Mouse (Mus musculus) CH12.LX (cell line): ENCODE measurements around the gene Slc35c2. TPM values are rescaled to one million over a fixed set of nuclear protein-coding genes. Genes with fewer than 3 reads are reported as not detected.

Source experiments
- DNase-seq: peaks from one replicate; pipeline ENCODE4 v3.0.0-alpha.2; 2013; ENCODE audit errors: extremely low read depth
- H3K27ac ChIP-seq: 2 replicates; pipeline ENCODE4 v1.5.1; 2012; ENCODE audit warnings: low read depth, mild to moderate bottlenecking, control low read depth, moderate library complexity; ENCODE audit not compliant: insufficient read depth
- H3K27me3 ChIP-seq: replicated peaks from 2 replicates; pipeline ENCODE3; 2012; ENCODE audit warnings: inconsistent platforms
- H3K36me3 ChIP-seq, 2 experiments: replicated peaks in 1 of 2; 2 replicates each; pipeline versions ENCODE3 to v1.6.1; 2012; ENCODE audit warnings: inconsistent platforms in 1 of 2, low read length in 1 of 2, mild to moderate bottlenecking in 1 of 2, mixed read lengths in 1 of 2, moderate library complexity in 1 of 2; ENCODE audit not compliant: control insufficient read depth in 1 of 2, insufficient read depth in 1 of 2
- H3K4me1 ChIP-seq, 2 experiments: 2 replicates each; pipeline ENCODE4 v1.6.1; 2012; ENCODE audit warnings: inconsistent platforms in 1 of 2, moderate library complexity in 1 of 2; ENCODE audit not compliant: insufficient read depth in 2 of 2, control insufficient read depth in 1 of 2
- H3K4me2 ChIP-seq: 2 replicates; pipeline ENCODE4 v1.6.1; 2012; ENCODE audit warnings: low read depth, mild to moderate bottlenecking, control low read depth; ENCODE audit not compliant: poor library complexity, insufficient read depth, severe bottlenecking
- H3K4me3 ChIP-seq, 3 experiments: fragments of 150-350 bp in 1 of 3; sonication (generic) in 1 of 3; replicated peaks in 1 of 3; 2 replicates each; pipeline versions ENCODE3 to v1.5.1; 2011 to 2012; ENCODE audit warnings: low read depth in 2 of 3, low read length in 2 of 3, mild to moderate bottlenecking in 2 of 3, moderate library complexity in 2 of 3, control low read depth in 1 of 3, improper control_type of control experiment in 1 of 3, inconsistent platforms in 1 of 3, mixed read lengths in 1 of 3; ENCODE audit not compliant: poor library complexity in 1 of 3
- H3K79me2 ChIP-seq: replicated peaks from 2 replicates; pipeline ENCODE4 v1.6.1; 2012; ENCODE audit warnings: mild to moderate bottlenecking, moderate library complexity; ENCODE audit not compliant: control insufficient read depth, poor library complexity, insufficient read depth, severe bottlenecking; ENCODE audit errors: extremely low read depth
- H3K9ac ChIP-seq: 2 replicates; pipeline ENCODE4 v1.6.1; 2012; ENCODE audit warnings: low read depth, mild to moderate bottlenecking, control low read depth, moderate library complexity; ENCODE audit not compliant: insufficient read depth
- H3K9me3 ChIP-seq: replicated peaks from 2 replicates; pipeline ENCODE3; 2012; ENCODE audit warnings: low read length, inconsistent platforms, mixed read lengths
- BHLHE40 ChIP-seq: IDR thresholded peaks from 2 replicates; pipeline ENCODE4 v1.6.1; 2011; ENCODE audit warnings: mild to moderate bottlenecking, low read depth, low read length, improper control_type of control experiment
- CHD1 ChIP-seq: IDR thresholded peaks from 2 replicates; pipeline ENCODE4 v1.6.1; 2012; ENCODE audit warnings: low read depth, low read length, improper control_type of control experiment, inconsistent platforms
- CTCF ChIP-seq, 2 experiments: IDR thresholded peaks in 1 of 2; conservative IDR thresholded peaks in 1 of 2; 2 replicates each; pipeline ENCODE4 v1.5.1; 2011 to 2012; ENCODE audit warnings: low read depth in 2 of 2, low read length in 2 of 2, improper control_type of control experiment in 1 of 2, inconsistent platforms in 1 of 2, mild to moderate bottlenecking in 1 of 2, moderate library complexity in 1 of 2
- E2F4 ChIP-seq: IDR thresholded peaks from 2 replicates; pipeline ENCODE4 v1.6.1; 2011; ENCODE audit warnings: low read depth, low read length, improper control_type of control experiment; ENCODE audit not compliant: insufficient replicate concordance
- EP300 ChIP-seq: IDR thresholded peaks from 2 replicates; pipeline ENCODE4 v1.6.1; 2011; ENCODE audit warnings: low read length, improper control_type of control experiment
- HCFC1 ChIP-seq: IDR thresholded peaks from 2 replicates; pipeline ENCODE4 v1.6.1; 2012; ENCODE audit warnings: low read depth, mild to moderate bottlenecking, inconsistent platforms, low read length, improper control_type of control experiment
- MAFK ChIP-seq: IDR thresholded peaks from 2 replicates; pipeline ENCODE4 v1.6.1; 2011; ENCODE audit warnings: low read length, improper control_type of control experiment; ENCODE audit not compliant: insufficient replicate concordance
- MAX ChIP-seq: IDR thresholded peaks from 2 replicates; pipeline ENCODE4 v1.6.1; 2011; ENCODE audit warnings: low read length, improper control_type of control experiment
- MAZ ChIP-seq: IDR thresholded peaks from 2 replicates; pipeline ENCODE4 v1.6.1; 2012; ENCODE audit warnings: low read depth, mild to moderate bottlenecking, inconsistent platforms, low read length, improper control_type of control experiment, moderate library complexity
- NELFE ChIP-seq: IDR thresholded peaks from 2 replicates; pipeline ENCODE4 v1.6.1; 2011; ENCODE audit warnings: low read depth, low read length, improper control_type of control experiment
- NRF1 ChIP-seq: IDR thresholded peaks from 2 replicates; pipeline ENCODE4 v1.6.1; 2014; ENCODE audit warnings: low read depth, mild to moderate bottlenecking, inconsistent platforms, low read length, improper control_type of control experiment, moderate library complexity
- PAX5 ChIP-seq: IDR thresholded peaks from 2 replicates; pipeline ENCODE4 v1.6.1; 2012; ENCODE audit warnings: low read length, inconsistent platforms, mixed read lengths
- RAD21 ChIP-seq: IDR thresholded peaks from 2 replicates; pipeline ENCODE4 v1.6.1; 2011; ENCODE audit warnings: low read depth, mild to moderate bottlenecking, low read length, improper control_type of control experiment, moderate library complexity
- SIN3A ChIP-seq: IDR thresholded peaks from 2 replicates; pipeline ENCODE4 v1.6.1; 2012; ENCODE audit warnings: low read length, improper control_type of control experiment, inconsistent platforms
- TBP ChIP-seq: conservative IDR thresholded peaks from 2 replicates; pipeline ENCODE4 v1.6.1; 2011; ENCODE audit warnings: low read depth, low read length, improper control_type of control experiment
- TCF12 ChIP-seq: IDR thresholded peaks from 2 replicates; pipeline ENCODE4 v1.6.1; 2014; ENCODE audit warnings: low read depth, mild to moderate bottlenecking, inconsistent platforms, low read length, improper control_type of control experiment
- ZC3H11A ChIP-seq: IDR thresholded peaks from 2 replicates; pipeline ENCODE4 v1.6.1; 2012; ENCODE audit warnings: low read depth, mild to moderate bottlenecking, inconsistent platforms, low read length, improper control_type of control experiment
- ZKSCAN1 ChIP-seq: IDR thresholded peaks from 2 replicates; pipeline ENCODE4 v1.6.1; 2012; ENCODE audit warnings: low read depth, inconsistent platforms, low read length, improper control_type of control experiment, borderline replicate concordance
- ZNF384 ChIP-seq: IDR thresholded peaks from 2 replicates; pipeline ENCODE4 v1.6.1; 2012; ENCODE audit warnings: low read depth, low read length, improper control_type of control experiment, inconsistent platforms
- dilution Hi-C: fragments of 300-500 bp; cut with MboI; formaldehyde crosslinking; loops from 2 replicates; pipeline ENCODE4 v1.14.3; 2020; ENCODE audit warnings: low sequenced_read_pairs; ENCODE audit not compliant: extremely low pct_unique_long_range_greater_than_20kb, extremely low pct_ligation_motif_present
- in situ Hi-C: fragments of 300-500 bp; cut with MboI; formaldehyde crosslinking; loops from 3 replicates; pipeline ENCODE4 v1.14.3; 2019; ENCODE audit warnings: low sequenced_read_pairs, low pct_ligation_motif_present, low pct_unique_long_range_greater_than_20kb, mixed read lengths
- polyA plus RNA-seq: library from polyadenylated mRNA; unstranded; fragments of >175 nt; gene quantifications from 2 replicates; pipeline ENCODE4 v1.2.1, GENCODE M21; 2012; ENCODE audit warnings: low read depth; ENCODE audit not compliant: insufficient read length
- total RNA-seq, 2 experiments: library from RNA; depleted of rRNA; stranded (reverse); fragments of 300-350 nt in 1 of 2; fragments of >200 nt in 1 of 2; gene quantifications; 2 replicates each; pipeline ENCODE4 v1.2.3; 2012 to 2014

The Slc35c2 gene
- total and polyA plus RNA-seq, 3 experiments = 45.5 to 57.8 (median 55.3) TPM

DNA sequence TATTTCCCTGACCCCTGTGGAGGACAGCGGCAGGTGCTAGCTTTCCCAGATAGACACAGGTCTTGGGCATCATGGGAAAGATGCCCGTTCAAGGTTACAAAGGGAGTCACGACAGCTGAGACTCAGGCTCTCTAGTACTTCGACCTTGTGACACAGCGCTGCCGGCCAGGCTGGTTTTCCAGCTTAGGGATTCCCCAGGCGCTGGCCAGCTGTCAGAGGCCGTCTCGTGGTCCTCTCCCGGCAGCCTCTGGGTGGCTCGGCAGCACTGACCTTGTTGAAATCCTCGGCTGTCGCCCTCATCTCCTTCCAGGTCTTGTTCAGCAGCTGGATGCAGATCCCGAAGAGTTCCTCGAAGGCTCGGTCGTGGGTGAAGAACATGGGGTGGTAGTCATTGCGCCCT lies 8.9 kb upstream of the Slc35c2 start:
- Histone ChIP-seq H3K27me3 (no peaks in the 10 kb centered on the region), H3K9me3 (no peaks in the 10 kb centered on the region), H3K79me2 (no peaks in the 10 kb centered on the region), H3K4me1 (no peaks in the 10 kb centered on the region), H3K4me3 (no peak overlapping the region), H3K4me2 (no peak overlapping the region), H3K36me3 (peaks cover 57 to 90% of the 10 kb centered on the region in 2 experiments), H3K9ac (no peak overlapping the region), H3K27ac (no peak overlapping the region)
- no peak for DNase-seq
- in situ Hi-C loops = loop anchor here (10.0 kb wide), 1 partner anchor 48 kb away; no protein-coding TSS in a partner anchor
- TF ChIP-seq MAZ (no peak), ZC3H11A (no peak), HCFC1 (no peak), CHD1 (no peak), NELFE (no peak), TBP (no peak), MAX (no peak), RAD21 (no peak), PAX5 (no peak), ZNF384 (no peak), SIN3A (no peak), BHLHE40 (no peak), E2F4 (no peak), NRF1 (no peak), MAFK (no peak)
- dilution Hi-C loops = no loop called here

DNA sequence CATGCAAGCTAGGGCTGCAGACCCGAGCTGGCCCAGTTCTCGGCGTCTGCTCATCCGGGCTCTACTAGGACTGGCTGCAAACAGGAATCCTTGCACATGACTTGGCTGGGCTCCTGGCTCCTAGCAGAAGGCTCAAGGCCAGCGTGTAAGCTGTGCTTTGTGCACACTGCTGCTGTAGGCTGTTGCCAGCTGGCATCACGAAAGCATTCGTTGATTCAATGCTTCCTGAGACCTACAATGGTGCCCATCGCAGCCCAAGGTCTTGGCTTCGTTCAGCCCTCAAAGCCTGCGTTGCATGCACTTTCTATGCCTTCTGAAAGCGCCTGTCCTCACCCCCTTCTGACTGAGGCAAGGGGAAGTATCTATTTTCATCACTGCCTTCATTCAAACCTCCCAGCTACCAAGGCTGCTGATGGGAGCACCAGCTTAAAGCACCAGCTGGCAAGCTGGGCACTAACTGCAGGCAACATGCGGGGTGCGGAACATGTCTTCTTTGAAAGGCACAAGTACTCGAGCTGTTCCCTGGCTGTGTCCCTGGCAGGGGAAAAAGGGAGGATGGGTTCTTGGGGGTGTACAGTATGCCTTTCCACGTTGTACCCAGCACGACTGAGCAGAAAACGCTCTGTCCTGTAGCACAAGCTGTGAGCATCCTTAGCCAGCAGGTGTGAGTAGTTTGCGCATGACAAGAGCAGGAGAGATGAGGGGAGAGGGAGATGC lies 804 bp upstream of the Slc35c2 start:
- in situ Hi-C loops = loop anchor here (10.0 kb wide), 1 partner anchor 334 kb away; no protein-coding TSS in a partner anchor

More for the DNA sequence above, 804 bp upstream of the Slc35c2 start:
- Histone ChIP-seq H3K9me3 (no peaks in the 10 kb centered on the region), H3K4me2 (peak overlapping the region; percentile 55; the same call in 1 of the 2 replicates), H3K4me1 (peaks cover 22 to 29% of the 10 kb centered on the region in 2 experiments), H3K4me3 (peak overlapping the region in 2 of 3 experiments; percentile 73), H3K9ac (no peak overlapping the region; the same call in 1 of the 2 replicates), H3K27me3 (no peaks in the 10 kb centered on the region), H3K36me3 (peaks cover 14 to 58% of the 10 kb centered on the region in 2 experiments), H3K27ac (no peak overlapping the region), H3K79me2 (no peaks in the 10 kb centered on the region)
- no peak for TF ChIP-seq CTCF (conservative IDR thresholded peaks at IDR 0.05 in 1 of 2, IDR thresholded peaks at IDR 0.05 in 1 of 2; ENCODE audit: low read depth in 2 of 2, low read length in 2 of 2)
- no peak for TF ChIP-seq ZKSCAN1
- no peak for TF ChIP-seq EP300
- TF ChIP-seq E2F4 = no peak
- TF ChIP-seq MAZ = no peak
- TF ChIP-seq TCF12 = no peak
- DNase-seq = no peak
- dilution Hi-C loops = no loop called here
